Mouse (Mus musculus) midbrain, embryonic 13.5 days (tissue): ENCODE data around the gene Prps1. TPM values are rescaled to one million over a fixed set of nuclear protein-coding genes. Genes with fewer than 3 reads are reported as not detected.

ENCODE experiments used
- ATAC-seq: fragments of 200-750 bp; cut with Nextera tagmentation; 2 replicates; pipeline ENCODE4 v1.8.0; 2017; ENCODE audit warnings: mild to moderate bottlenecking, moderate TSS enrichment, moderate library complexity
- H3K27ac ChIP-seq: fragments of 300-500 bp; sonication (generic); 2 replicates; pipeline ENCODE4 v1.5.1; 2015; ENCODE audit warnings: inconsistent platforms, mild to moderate bottlenecking, moderate library complexity
- H3K27me3 ChIP-seq: fragments of 300-500 bp; sonication (generic); 2 replicates; pipeline ENCODE4 v1.6.1; 2015; ENCODE audit warnings: mild to moderate bottlenecking, inconsistent platforms
- H3K36me3 ChIP-seq: fragments of 300-500 bp; sonication (generic); 2 replicates; pipeline ENCODE4 v1.6.1; 2015; ENCODE audit warnings: mild to moderate bottlenecking, inconsistent platforms
- H3K4me1 ChIP-seq: fragments of 300-500 bp; sonication (generic); replicated peaks from 2 replicates; pipeline ENCODE4 v1.6.1; 2015; ENCODE audit warnings: inconsistent platforms
- H3K4me2 ChIP-seq: fragments of 300-500 bp; sonication (generic); replicated peaks from 2 replicates; pipeline ENCODE4 v1.6.1; 2015; ENCODE audit warnings: moderate library complexity, mild to moderate bottlenecking, inconsistent platforms
- H3K4me3 ChIP-seq: fragments of 300-500 bp; sonication (generic); replicated peaks from 2 replicates; pipeline ENCODE4 v1.5.1; 2015; ENCODE audit warnings: mild to moderate bottlenecking, inconsistent platforms
- H3K9ac ChIP-seq: fragments of 300-500 bp; sonication (generic); replicated peaks from 2 replicates; pipeline ENCODE4 v1.6.1; 2015; ENCODE audit warnings: mild to moderate bottlenecking, inconsistent platforms
- H3K9me3 ChIP-seq: fragments of 300-500 bp; sonication (generic); 2 replicates; pipeline ENCODE4 v1.6.1; 2016; ENCODE audit warnings: mild to moderate bottlenecking, inconsistent platforms
- WGBS: fragments of 180-500 bp; shearing (Covaris S2); methylation state at CpG from one replicate; pipeline ENCODE4 v1.1.7; 2015; 5-methylcytosine and 5-hydroxymethylcytosine counted together
- polyA plus RNA-seq: library from polyadenylated mRNA; unstranded; fragments of >200 nt; fragmentation: Nextera tagmentation; extraction: Ambion mirVana; gene quantifications from 2 replicates; pipeline ENCODE4 v1.2.1, GENCODE M21; 2015

Prps1 gene
- 64.2 and 66.4 TPM in 2 replicates for polyA plus RNA-seq

DNA sequence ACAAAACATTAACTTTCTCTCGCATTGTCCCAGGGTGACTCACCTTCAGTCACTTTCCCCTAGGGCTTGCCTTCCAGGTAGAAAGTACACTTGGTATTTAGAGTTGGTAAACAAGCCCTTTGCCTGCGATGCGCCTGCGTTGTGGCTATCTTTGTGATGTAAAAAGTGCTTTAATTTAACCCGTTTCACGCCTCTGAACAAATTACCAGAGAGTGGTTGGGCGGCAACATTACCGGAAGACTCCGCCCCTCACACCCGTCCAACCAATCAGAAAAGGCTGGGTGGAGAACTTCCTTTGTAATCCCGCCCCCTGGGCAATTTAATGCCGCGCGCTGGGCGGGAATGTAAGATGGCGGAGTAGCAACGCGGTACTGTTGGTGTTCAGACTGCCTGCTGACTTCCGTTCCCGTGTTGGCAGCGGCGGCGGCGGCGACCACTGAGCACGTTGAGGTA, at the start of gene Prps1:
Prps1 (plus strand) TSS at position 335 of the 453 bp plus-strand sequence.
- peak within 1 kb of the TSS; percentile 65 for H3K9ac ChIP-seq
- 0 out of 2 replicates have a peak, but pooled peaks cover 9% of the 10 kb centered on the region for H3K4me1 ChIP-seq
- no peaks in the 10 kb centered on the region for H3K36me3 ChIP-seq
- peak within 1 kb of the TSS; percentile 25; the same call in 1 of the 2 replicates for H3K27ac ChIP-seq
- ATAC-seq, result peak; percentile 94
- WGBS, result 28% methylated on average over 26 of the region's 26 CpGs
- H3K4me3 ChIP-seq, result peak within 1 kb of the TSS; percentile 55
- no peaks in the 10 kb centered on the region for H3K9me3 ChIP-seq
- H3K27me3 ChIP-seq, result peaks cover 17% of the 10 kb centered on the region; the same call in 1 of the 2 replicates
- peak within 1 kb of the TSS; percentile 57 for H3K4me2 ChIP-seq

DNA sequence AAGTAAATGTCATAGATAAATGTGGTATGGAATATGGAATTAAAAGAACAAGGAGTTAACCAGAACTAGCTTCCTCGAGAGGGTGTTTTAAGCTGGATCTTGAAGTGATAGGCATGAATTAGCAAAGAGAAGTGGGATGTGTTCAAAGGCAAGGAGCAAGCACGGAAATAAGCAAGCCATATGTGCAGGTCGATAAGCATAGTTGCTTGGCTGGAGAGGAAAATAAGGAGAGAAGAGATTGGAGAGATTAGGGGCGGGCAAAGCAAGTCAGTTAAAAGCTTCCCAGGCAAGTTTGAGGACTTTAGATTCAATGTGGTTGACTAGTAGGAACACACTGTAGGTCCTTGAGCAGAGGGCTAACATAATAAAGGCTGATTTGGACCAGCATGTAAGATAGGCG, 48.8 kb upstream of the Prps1 start:
- H3K27ac ChIP-seq, result no peak overlapping the region
- no peak overlapping the region for H3K9ac ChIP-seq
- peaks cover 6% of the 10 kb centered on the region; the same call in 1 of the 2 replicates for H3K27me3 ChIP-seq
- no peak overlapping the region for H3K4me3 ChIP-seq
- no peaks in the 10 kb centered on the region for H3K36me3 ChIP-seq
- no peak overlapping the region for H3K4me2 ChIP-seq
- H3K4me1 ChIP-seq, result no peaks in the 10 kb centered on the region
- no peaks in the 10 kb centered on the region for H3K9me3 ChIP-seq
- 76% methylated on average over 5 of the region's 5 CpGs for WGBS
- ATAC-seq, result no peak

DNA sequence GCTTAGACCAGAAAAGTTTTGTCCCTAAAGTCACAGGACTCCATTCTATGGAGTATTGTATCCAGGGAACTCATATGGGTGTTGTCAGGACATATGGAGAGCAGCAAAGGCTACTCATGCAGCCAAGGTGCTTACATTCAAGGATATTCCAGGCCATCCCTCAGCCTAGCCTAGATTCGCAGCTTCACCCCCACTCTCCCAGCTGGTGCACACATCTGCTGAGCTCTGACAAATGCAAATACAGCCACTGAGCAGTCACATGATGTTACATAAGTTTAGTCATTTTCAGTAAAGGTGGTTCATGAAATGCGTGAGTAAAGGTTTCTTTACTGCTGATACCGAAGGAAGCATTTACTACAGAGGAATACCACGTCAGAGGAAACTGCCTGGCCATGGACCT, 37.9 kb upstream of the Prps1 start:
- H3K27me3 ChIP-seq, result peaks cover 24% of the 10 kb centered on the region; the same call in 1 of the 2 replicates
- ATAC-seq, result no peak
- H3K9me3 ChIP-seq, result no peaks in the 10 kb centered on the region
- H3K4me1 ChIP-seq, result no peaks in the 10 kb centered on the region
- no peak overlapping the region for H3K27ac ChIP-seq
- no peak overlapping the region for H3K9ac ChIP-seq
- no peak overlapping the region for H3K4me2 ChIP-seq
- H3K4me3 ChIP-seq, result no peak overlapping the region
- H3K36me3 ChIP-seq, result no peaks in the 10 kb centered on the region
- WGBS, result 78% methylated on average over 4 of the region's 4 CpGs

DNA sequence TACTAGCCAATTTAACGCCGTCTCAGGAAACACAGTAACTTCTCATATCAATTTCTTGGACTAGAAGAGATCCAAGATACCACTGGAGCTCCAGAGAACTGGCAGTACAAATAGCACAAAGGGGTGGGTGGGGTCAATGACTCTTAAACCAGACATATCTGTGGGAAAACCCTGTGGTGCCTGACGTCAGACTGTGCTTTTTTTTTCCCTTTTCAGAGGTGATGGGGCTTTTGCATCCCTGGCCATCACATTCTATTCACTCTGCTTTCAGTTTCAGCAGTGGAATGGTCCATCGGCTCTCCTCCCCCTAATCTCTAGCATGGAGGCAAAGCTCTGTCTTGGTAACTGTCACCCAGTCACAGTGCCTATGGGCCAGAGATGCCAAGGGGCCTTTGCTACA, 29.3 kb upstream of the Prps1 start:
- Histone ChIP-seq H3K4me1 (no peaks in the 10 kb centered on the region), H3K36me3 (no peaks in the 10 kb centered on the region), H3K9ac (no peak overlapping the region), H3K4me3 (no peak overlapping the region), H3K27ac (no peak overlapping the region), H3K4me2 (no peak overlapping the region), H3K27me3 (peaks cover 6% of the 10 kb centered on the region; the same call in 1 of the 2 replicates), H3K9me3 (no peaks in the 10 kb centered on the region)
- WGBS, result 72% methylated on average over 4 of the region's 4 CpGs
- ATAC-seq, result no peak

DNA sequence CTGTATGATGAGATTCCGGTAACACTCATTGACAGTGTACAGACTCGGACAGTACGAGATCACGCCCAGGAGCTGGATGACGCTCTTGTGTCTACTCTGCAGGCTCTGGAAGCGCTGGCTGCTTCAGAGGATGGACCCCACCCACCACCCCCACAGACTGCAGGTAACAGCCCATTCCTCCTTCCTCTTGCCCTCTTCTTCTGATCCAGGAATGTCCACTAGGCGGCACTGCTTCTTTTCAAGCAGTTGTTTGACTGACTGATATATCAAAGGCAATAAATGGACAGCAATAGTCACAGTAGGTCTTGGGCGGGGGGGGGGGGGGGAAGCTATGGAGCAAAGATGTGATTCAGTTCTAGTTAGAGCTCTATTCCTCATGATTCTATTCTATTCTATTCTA, 28.2 kb upstream of the Prps1 start:
- peaks cover 3% of the 10 kb centered on the region; the same call in 1 of the 2 replicates for H3K36me3 ChIP-seq
- H3K4me1 ChIP-seq, result no peaks in the 10 kb centered on the region
- H3K9me3 ChIP-seq, result no peaks in the 10 kb centered on the region
- no peak overlapping the region for H3K4me3 ChIP-seq
- ATAC-seq, result no peak
- WGBS, result 78% methylated on average over 7 of the region's 8 CpGs
- H3K9ac ChIP-seq, result no peak overlapping the region
- no peak overlapping the region for H3K4me2 ChIP-seq
- peaks cover 7% of the 10 kb centered on the region; the same call in 1 of the 2 replicates for H3K27me3 ChIP-seq
- H3K27ac ChIP-seq, result no peak overlapping the region

DNA sequence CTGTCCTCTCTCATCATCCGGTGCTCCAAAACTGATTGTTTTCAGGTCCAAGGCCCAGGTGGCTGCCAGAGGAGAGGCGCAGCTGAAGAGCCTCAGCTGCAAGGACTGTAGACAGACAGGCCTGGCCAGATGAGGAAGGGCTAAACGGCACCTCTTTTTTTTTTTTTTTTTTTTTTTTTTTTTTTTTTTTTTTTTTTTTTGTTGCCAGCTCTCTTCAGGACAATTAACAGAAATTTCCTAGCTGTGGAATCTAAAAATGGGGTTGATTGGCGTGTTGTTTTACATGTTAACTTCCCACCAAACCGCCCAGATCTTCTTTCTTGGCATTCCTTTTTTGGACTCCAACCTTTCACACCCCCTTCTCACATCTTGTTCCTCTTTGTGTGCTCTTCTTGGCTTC, 26.4 kb upstream of the Prps1 start:
- H3K36me3 ChIP-seq, result peaks cover 3% of the 10 kb centered on the region; the same call in 1 of the 2 replicates
- H3K4me3 ChIP-seq, result no peak overlapping the region
- no peak overlapping the region for H3K9ac ChIP-seq
- H3K27me3 ChIP-seq, result peaks cover 16% of the 10 kb centered on the region; the same call in 1 of the 2 replicates
- H3K9me3 ChIP-seq, result no peaks in the 10 kb centered on the region
- 86% methylated on average over 5 of the region's 5 CpGs for WGBS
- H3K4me2 ChIP-seq, result no peak overlapping the region
- no peak for ATAC-seq
- H3K27ac ChIP-seq, result no peak overlapping the region
- no peaks in the 10 kb centered on the region for H3K4me1 ChIP-seq

DNA sequence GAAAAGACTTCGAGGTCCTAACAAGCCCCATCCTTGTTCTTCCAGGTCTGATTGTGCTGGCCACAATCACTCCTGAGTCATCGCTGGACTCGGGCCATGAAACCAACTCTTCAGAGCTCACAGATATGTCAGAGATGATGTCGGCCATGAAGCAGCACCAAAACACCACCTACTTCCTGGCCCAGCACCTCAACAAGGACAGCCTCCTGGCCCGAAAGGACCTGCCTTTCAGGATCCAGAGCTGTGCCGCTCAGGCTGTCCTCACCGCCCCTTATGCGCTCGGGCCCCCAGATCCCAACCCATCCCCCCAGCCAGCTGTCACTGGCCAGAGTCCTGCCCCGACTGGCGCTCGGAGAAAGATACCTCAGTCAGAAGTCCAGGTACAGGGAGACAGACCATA, 25.9 kb upstream of the Prps1 start:
- Histone ChIP-seq H3K4me1 (no peaks in the 10 kb centered on the region), H3K9ac (no peak overlapping the region), H3K9me3 (no peaks in the 10 kb centered on the region), H3K27ac (no peak overlapping the region), H3K27me3 (peaks cover 17% of the 10 kb centered on the region; the same call in 1 of the 2 replicates), H3K36me3 (peaks cover 3% of the 10 kb centered on the region; the same call in 1 of the 2 replicates), H3K4me3 (no peak overlapping the region), H3K4me2 (no peak overlapping the region)
- WGBS, result 89% methylated on average over 12 of the region's 12 CpGs
- ATAC-seq, result no peak

DNA sequence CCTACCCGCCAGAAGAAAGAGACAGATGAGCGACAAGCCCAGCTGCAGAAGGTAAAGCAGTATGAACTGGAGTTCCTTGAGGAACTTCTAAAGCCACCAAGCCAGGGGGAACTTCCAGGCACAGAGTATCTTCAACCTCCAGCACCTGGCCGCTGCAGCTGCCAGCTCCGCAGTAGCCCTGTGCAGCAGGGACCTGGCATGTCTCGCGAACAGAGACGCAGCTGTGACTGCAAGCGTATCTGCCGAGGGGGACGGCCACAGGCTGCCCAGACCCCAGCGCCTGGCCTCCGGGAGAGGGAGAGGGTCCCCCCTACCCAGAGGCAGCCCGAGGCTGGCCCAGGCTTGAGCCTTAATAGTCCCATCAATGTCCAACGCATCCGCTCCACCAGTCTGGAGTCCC, 24.4 kb upstream of the Prps1 start:
- ATAC-seq, result no peak
- Histone ChIP-seq H3K27me3 (peaks cover 14% of the 10 kb centered on the region; the same call in 1 of the 2 replicates), H3K9me3 (no peaks in the 10 kb centered on the region), H3K4me2 (no peak overlapping the region), H3K36me3 (peaks cover 3% of the 10 kb centered on the region; the same call in 1 of the 2 replicates), H3K4me1 (no peaks in the 10 kb centered on the region), H3K9ac (no peak overlapping the region), H3K4me3 (no peak overlapping the region), H3K27ac (no peak overlapping the region)
- 88% methylated on average over 15 of the region's 15 CpGs for WGBS

DNA sequence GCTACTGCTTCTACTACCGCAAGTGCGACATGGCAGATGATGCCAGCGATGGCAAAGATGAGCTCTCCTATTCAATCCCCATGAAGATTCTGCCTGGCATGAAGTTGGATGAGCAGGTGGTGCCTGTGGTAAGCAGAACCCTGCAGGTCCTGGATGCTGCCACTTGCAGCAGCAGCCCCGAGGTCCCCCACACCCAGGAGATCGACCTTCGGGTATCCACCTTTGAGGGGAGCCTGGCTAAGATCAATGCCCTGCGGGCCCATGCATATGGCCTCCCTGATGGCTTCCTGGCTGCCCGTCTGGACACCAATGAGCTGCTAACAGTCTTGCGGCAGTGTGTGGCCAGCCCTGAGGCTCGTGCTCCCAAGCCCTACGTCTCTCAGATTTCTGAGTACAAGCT, 23.6 kb upstream of the Prps1 start:
- ATAC-seq, result no peak
- no peak overlapping the region for H3K27ac ChIP-seq
- H3K9me3 ChIP-seq, result no peaks in the 10 kb centered on the region
- H3K4me2 ChIP-seq, result no peak overlapping the region
- H3K9ac ChIP-seq, result no peak overlapping the region
- H3K36me3 ChIP-seq, result peaks cover 3% of the 10 kb centered on the region; the same call in 1 of the 2 replicates
- H3K4me3 ChIP-seq, result no peak overlapping the region
- no peaks in the 10 kb centered on the region for H3K4me1 ChIP-seq
- H3K27me3 ChIP-seq, result peaks cover 14% of the 10 kb centered on the region; the same call in 1 of the 2 replicates
- WGBS, result 93% methylated on average over 11 of the region's 11 CpGs

DNA sequence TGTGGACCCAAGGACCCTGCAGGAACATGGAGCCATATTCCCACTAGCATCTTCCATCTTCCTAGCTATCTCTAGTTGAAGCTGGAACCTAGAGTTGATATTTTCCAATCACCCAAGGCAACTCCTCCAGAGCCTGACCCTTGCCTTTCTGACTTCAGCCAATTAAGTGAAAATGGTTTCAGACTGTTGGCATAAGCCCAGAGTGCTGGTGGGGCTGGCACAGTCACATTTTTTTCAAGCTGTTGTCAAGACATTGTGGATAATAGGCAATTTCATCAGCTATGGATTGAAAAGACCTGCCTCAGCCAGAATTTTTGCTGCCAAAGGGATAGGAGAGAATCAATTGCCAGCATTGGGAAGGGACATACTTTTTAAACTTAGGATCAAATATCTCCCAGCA, 18.5 kb upstream of the Prps1 start:
- H3K27me3 ChIP-seq, result peaks cover 20% of the 10 kb centered on the region; the same call in 1 of the 2 replicates
- no peak overlapping the region for H3K4me2 ChIP-seq
- no peak overlapping the region for H3K9ac ChIP-seq
- no peaks in the 10 kb centered on the region for H3K9me3 ChIP-seq
- H3K36me3 ChIP-seq, result no peaks in the 10 kb centered on the region
- H3K4me1 ChIP-seq, result no peaks in the 10 kb centered on the region
- no peak for ATAC-seq
- no peak overlapping the region for H3K27ac ChIP-seq
- no peak overlapping the region for H3K4me3 ChIP-seq

DNA sequence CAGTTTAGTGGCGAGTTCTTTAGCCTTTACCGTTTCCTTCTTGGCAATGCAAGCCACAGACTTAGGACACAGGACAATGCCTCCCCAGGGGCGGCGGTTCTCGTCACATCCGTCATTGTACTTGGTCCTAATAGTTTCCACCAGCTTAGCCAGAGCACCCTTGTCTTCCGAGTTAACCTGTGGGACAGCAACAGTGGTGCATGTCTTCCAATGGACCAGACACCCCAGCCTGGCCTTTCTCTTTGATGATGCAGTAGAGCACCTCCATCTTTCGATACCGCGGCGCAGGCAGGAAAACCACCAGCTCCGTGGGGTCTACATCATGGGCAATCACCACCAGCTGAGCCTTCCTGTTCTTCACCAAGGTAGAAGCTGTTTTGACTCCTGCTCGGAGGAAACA, 10.9 kb upstream of the Prps1 start:
- WGBS, result 70% methylated on average over 13 of the region's 13 CpGs
- H3K9ac ChIP-seq, result no peak overlapping the region
- ATAC-seq, result no peak
- H3K27ac ChIP-seq, result no peak overlapping the region
- H3K4me3 ChIP-seq, result no peak overlapping the region
- no peaks in the 10 kb centered on the region for H3K9me3 ChIP-seq
- no peak overlapping the region for H3K4me2 ChIP-seq
- H3K27me3 ChIP-seq, result peaks cover 16% of the 10 kb centered on the region; the same call in 1 of the 2 replicates
- no peaks in the 10 kb centered on the region for H3K36me3 ChIP-seq
- H3K4me1 ChIP-seq, result no peaks in the 10 kb centered on the region

DNA sequence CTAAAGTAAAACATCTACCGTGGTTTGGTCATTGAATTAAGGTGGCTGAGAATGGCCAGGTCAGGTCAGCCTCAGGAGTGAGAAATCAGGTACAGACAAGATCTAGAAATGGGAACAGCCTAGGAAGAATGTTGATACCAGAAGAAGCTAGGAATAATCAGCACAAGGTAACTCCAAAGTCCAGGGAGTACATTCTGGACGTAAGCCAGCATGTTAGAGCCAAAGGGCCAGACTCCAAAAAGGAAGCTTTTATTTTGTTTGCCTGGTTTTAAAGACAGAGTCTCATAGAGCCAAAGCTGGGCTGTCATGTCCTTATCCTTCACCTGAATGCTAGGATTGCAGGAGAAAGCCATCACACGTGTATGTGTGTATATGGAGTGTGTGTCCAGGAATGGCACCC, 6.3 kb upstream of the Prps1 start:
- Histone ChIP-seq H3K4me3 (no peak overlapping the region), H3K9ac (no peak overlapping the region), H3K27me3 (peaks cover 21% of the 10 kb centered on the region; the same call in 1 of the 2 replicates), H3K36me3 (no peaks in the 10 kb centered on the region), H3K4me1 (no peaks in the 10 kb centered on the region), H3K9me3 (no peaks in the 10 kb centered on the region), H3K4me2 (no peak overlapping the region), H3K27ac (no peak overlapping the region)
- 89% methylated on average over 3 of the region's 3 CpGs for WGBS
- no peak for ATAC-seq
